Mouse (Mus musculus) heart, embryonic 14.5 days (tissue): ENCODE results near the gene Ush2a. TPM values are rescaled to one million over a fixed set of nuclear protein-coding genes. Genes with fewer than 3 reads are reported as not detected.

Experiments used
- ATAC-seq: fragments of 200-750 bp; cut with Nextera tagmentation; 2 replicates; pipeline ENCODE4 v1.8.0; 2017; ENCODE audit warnings: low read depth, moderate TSS enrichment; ENCODE audit not compliant: insufficient number of reproducible peaks, insufficient read depth, low FRiP score
- H3K27ac ChIP-seq, 2 experiments: fragments of 200-500 bp in 1 of 2; fragments of 300-500 bp in 1 of 2; sonication (generic) in 1 of 2; replicated peaks in 1 of 2; 2 replicates each; pipeline ENCODE4 v1.5.1; 2012 to 2014; ENCODE audit warnings: low read depth in 2 of 2, low read length in 2 of 2, control low read depth in 1 of 2, mild to moderate bottlenecking in 1 of 2, mixed read lengths in 1 of 2; ENCODE audit not compliant: control insufficient read depth in 1 of 2, insufficient read depth in 1 of 2
- H3K27me3 ChIP-seq: fragments of 300-500 bp; sonication (generic); 2 replicates; pipeline ENCODE4 v1.6.1; 2014; ENCODE audit warnings: mild to moderate bottlenecking, low read length, control low read depth; ENCODE audit not compliant: control insufficient read depth, insufficient read depth
- H3K36me3 ChIP-seq: fragments of 300-500 bp; sonication (generic); 2 replicates; pipeline ENCODE4 v1.6.1; 2014; ENCODE audit warnings: mild to moderate bottlenecking, control low read depth, low read length, mixed read lengths; ENCODE audit not compliant: control insufficient read depth, insufficient read depth
- H3K4me1 ChIP-seq, 2 experiments: fragments of 200-500 bp in 1 of 2; fragments of 300-500 bp in 1 of 2; sonication (generic) in 1 of 2; 2 replicates each; pipeline ENCODE4 v1.6.1; 2012 to 2014; ENCODE audit warnings: low read length in 2 of 2, control low read depth in 1 of 2, mixed read lengths in 1 of 2; ENCODE audit not compliant: control insufficient read depth in 2 of 2, insufficient read depth in 2 of 2
- H3K4me2 ChIP-seq: fragments of 300-500 bp; sonication (generic); 2 replicates; pipeline ENCODE4 v1.6.1; 2014; ENCODE audit warnings: mild to moderate bottlenecking, low read length
- H3K4me3 ChIP-seq, 2 experiments: fragments of 200-500 bp in 1 of 2; fragments of 300-500 bp in 1 of 2; sonication (generic) in 1 of 2; 2 replicates each; pipeline ENCODE4 v1.5.1; 2012 to 2014; ENCODE audit warnings: low read length in 2 of 2, mild to moderate bottlenecking in 2 of 2, control low read depth in 1 of 2, low read depth in 1 of 2, moderate library complexity in 1 of 2; ENCODE audit not compliant: control insufficient read depth in 1 of 2, insufficient read depth in 1 of 2
- H3K9ac ChIP-seq: fragments of 300-500 bp; sonication (generic); 2 replicates; pipeline ENCODE4 v1.6.1; 2014; ENCODE audit warnings: mild to moderate bottlenecking, low read length
- H3K9me3 ChIP-seq: fragments of 300-500 bp; sonication (generic); 2 replicates; pipeline ENCODE4 v1.6.1; 2016; ENCODE audit warnings: low read length, control low read depth; ENCODE audit not compliant: control insufficient read depth
- WGBS: fragments of 180-500 bp; shearing (Covaris S2); extraction: QIAGEN DNeasy Blood & Tissue Kit; methylation state at CpG from one replicate; pipeline ENCODE4 v1.1.7; 2014; 5-methylcytosine and 5-hydroxymethylcytosine counted together
- polyA plus RNA-seq: library from polyadenylated mRNA; unstranded; fragments of >200 nt; fragmentation: Nextera tagmentation; extraction: Ambion mirVana; gene quantifications from 2 replicates; pipeline ENCODE4 v1.2.1, GENCODE M21; 2014

Gene Ush2a
- polyA plus RNA-seq, 1 experiment from 2014 or later: 0.08 TPM

- no peak overlapping the region for H3K27ac ChIP-seq
- no peaks in the 10 kb centered on the region for H3K9me3 ChIP-seq
- 81% methylated on average over 7 of the region's 7 CpGs for WGBS
- H3K9ac ChIP-seq: no peak overlapping the region
- no peak for ATAC-seq
- H3K36me3 ChIP-seq: no peaks in the 10 kb centered on the region
- no peak overlapping the region for H3K4me3 ChIP-seq
- no peaks in the 10 kb centered on the region for H3K4me1 ChIP-seq
- no peak overlapping the region for H3K4me2 ChIP-seq
- H3K27me3 ChIP-seq: no peaks in the 10 kb centered on the region
These were observed 644.4 kb downstream of the Ush2a start for GRCm38 (mm10) chr1:188906175-188906574.

GRCm38 (mm10) chr1:188910656-188911055, 648.8 kb downstream of the Ush2a start:
- H3K4me3 ChIP-seq: no peak overlapping the region
- WGBS: 80% methylated on average over 11 of the region's 11 CpGs
- H3K27ac ChIP-seq: no peak overlapping the region
- H3K4me2 ChIP-seq: no peak overlapping the region
- no peak for ATAC-seq
- no peak overlapping the region for H3K9ac ChIP-seq
- H3K9me3 ChIP-seq: no peaks in the 10 kb centered on the region
- no peaks in the 10 kb centered on the region for H3K36me3 ChIP-seq
- H3K27me3 ChIP-seq: no peaks in the 10 kb centered on the region
- no peaks in the 10 kb centered on the region for H3K4me1 ChIP-seq

- Histone ChIP-seq H3K4me3 (no peak overlapping the region), H3K36me3 (no peaks in the 10 kb centered on the region), H3K4me2 (no peak overlapping the region), H3K4me1 (no peaks in the 10 kb centered on the region), H3K27ac (no peak overlapping the region), H3K27me3 (no peaks in the 10 kb centered on the region), H3K9ac (no peak overlapping the region), H3K9me3 (no peaks in the 10 kb centered on the region)
- no peak for ATAC-seq
- WGBS: 9% methylated on average over 1 of the region's 1 CpGs
These were observed 658.1 kb downstream of the Ush2a start for GRCm38 (mm10) chr1:188919946-188920345.

GRCm38 (mm10) chr1:188937246-188937780, 675.5 kb downstream of the Ush2a start:
- no peaks in the 10 kb centered on the region for H3K9me3 ChIP-seq
- H3K4me1 ChIP-seq: no peaks in the 10 kb centered on the region
- H3K27me3 ChIP-seq: no peaks in the 10 kb centered on the region
- 89% methylated on average over 14 of the region's 14 CpGs for WGBS
- H3K36me3 ChIP-seq: no peaks in the 10 kb centered on the region
- H3K27ac ChIP-seq: no peak overlapping the region
- H3K4me3 ChIP-seq: no peak overlapping the region
- H3K4me2 ChIP-seq: no peak overlapping the region
- no peak overlapping the region for H3K9ac ChIP-seq
- no peak for ATAC-seq

GRCm38 (mm10) chr1:188945326-188945725, 683.5 kb downstream of the Ush2a start:
- H3K9me3 ChIP-seq: no peaks in the 10 kb centered on the region
- no peaks in the 10 kb centered on the region for H3K27me3 ChIP-seq
- 20% methylated on average over 8 of the region's 8 CpGs for WGBS
- H3K27ac ChIP-seq: no peak overlapping the region
- H3K4me1 ChIP-seq: no peaks in the 10 kb centered on the region; a peak in 1 of 4 replicates
- no peak for ATAC-seq
- no peak overlapping the region for H3K4me2 ChIP-seq
- H3K36me3 ChIP-seq: no peaks in the 10 kb centered on the region
- no peak overlapping the region for H3K4me3 ChIP-seq
- H3K9ac ChIP-seq: no peak overlapping the region

GRCm38 (mm10) chr1:188946849-188947248, 685.0 kb downstream of the Ush2a start:
- Histone ChIP-seq H3K27me3 (no peaks in the 10 kb centered on the region), H3K4me1 (no peaks in the 10 kb centered on the region; a peak in 1 of 4 replicates), H3K9me3 (no peaks in the 10 kb centered on the region), H3K4me2 (no peak overlapping the region), H3K9ac (no peak overlapping the region), H3K4me3 (no peak overlapping the region), H3K36me3 (no peaks in the 10 kb centered on the region), H3K27ac (no peak overlapping the region)
- WGBS: 85% methylated on average over 11 of the region's 11 CpGs
- no peak for ATAC-seq

- Histone ChIP-seq H3K4me2 (no peak overlapping the region), H3K36me3 (no peaks in the 10 kb centered on the region), H3K9me3 (no peaks in the 10 kb centered on the region), H3K27ac (no peak overlapping the region), H3K4me3 (no peak overlapping the region), H3K9ac (no peak overlapping the region), H3K27me3 (no peaks in the 10 kb centered on the region), H3K4me1 (no peaks in the 10 kb centered on the region; a peak in 1 of 4 replicates)
- 54% methylated on average over 5 of the region's 5 CpGs for WGBS
- ATAC-seq: no peak
These were observed 686.0 kb downstream of the Ush2a start for GRCm38 (mm10) chr1:188947794-188948193.

- Histone ChIP-seq H3K4me3 (no peak overlapping the region), H3K27me3 (no peaks in the 10 kb centered on the region), H3K9me3 (no peaks in the 10 kb centered on the region), H3K9ac (no peak overlapping the region), H3K36me3 (no peaks in the 10 kb centered on the region), H3K27ac (no peak overlapping the region), H3K4me1 (no peaks in the 10 kb centered on the region; a peak in 1 of 4 replicates), H3K4me2 (no peak overlapping the region)
- ATAC-seq: no peak
- 60% methylated on average over 9 of the region's 9 CpGs for WGBS
These were observed 686.5 kb downstream of the Ush2a start for GRCm38 (mm10) chr1:188948276-188948675.
